Mouse (Mus musculus): ENCODE measurements around the gene Nup133. TPM values are rescaled to one million over a fixed set of nuclear protein-coding genes. Genes with fewer than 3 reads are reported as not detected.

The Nup133 gene
- polyA plus RNA-seq, 1 experiment from 2014 or later, result 8.5 TPM

DNA sequence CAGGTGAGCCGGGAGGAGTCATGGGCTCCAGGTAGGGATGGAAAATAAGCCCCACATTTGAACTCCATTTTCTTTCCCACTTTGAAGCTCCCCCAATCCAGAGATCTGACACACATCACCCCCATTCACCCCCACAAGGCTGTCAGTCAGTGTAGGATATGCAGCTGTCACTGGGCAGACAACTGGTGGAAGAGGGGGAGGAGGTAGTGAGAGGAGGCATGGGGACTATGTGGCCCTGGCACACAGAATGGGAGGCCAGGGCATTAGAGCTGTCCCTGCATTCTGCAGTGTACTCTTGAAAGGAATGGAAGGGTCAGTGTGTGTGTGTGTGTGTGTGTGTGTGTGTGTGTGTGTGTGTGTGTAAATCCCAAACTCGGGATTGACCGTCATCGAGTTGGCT lies 53.8 kb downstream of the Nup133 start:
- H3K27me3 ChIP-seq (replicated peaks; ENCODE audit: control insufficient read depth, insufficient read depth, low read length), result peaks cover 45% of the 10 kb centered on the region
- H3K4me1 ChIP-seq (replicated peaks; ENCODE audit: control insufficient read depth, insufficient read depth, low read length), result no peaks in the 10 kb centered on the region
- H3K9me3 ChIP-seq (ENCODE audit: control insufficient read depth), result no peaks in the 10 kb centered on the region
- no peak for ATAC-seq
- H3K36me3 ChIP-seq (ENCODE audit: control insufficient read depth, insufficient read depth), result no peaks in the 10 kb centered on the region; the same call in 1 of the 2 replicates
- no peak overlapping the region for H3K27ac ChIP-seq (ENCODE audit: low read depth, low read length)
- TF ChIP-seq CTCF (IDR thresholded peaks at IDR 0.05; ENCODE audit: low read depth), result no peak
- WGBS, result 68% methylated on average over 4 of the region's 4 CpGs
- H3K9ac ChIP-seq (ENCODE audit: low read depth, low read length), result no peak overlapping the region
- H3K4me2 ChIP-seq (replicated peaks; ENCODE audit: low read depth), result no peak overlapping the region
- H3K4me3 ChIP-seq (ENCODE audit: low read depth, low read length), result no peak overlapping the region

DNA sequence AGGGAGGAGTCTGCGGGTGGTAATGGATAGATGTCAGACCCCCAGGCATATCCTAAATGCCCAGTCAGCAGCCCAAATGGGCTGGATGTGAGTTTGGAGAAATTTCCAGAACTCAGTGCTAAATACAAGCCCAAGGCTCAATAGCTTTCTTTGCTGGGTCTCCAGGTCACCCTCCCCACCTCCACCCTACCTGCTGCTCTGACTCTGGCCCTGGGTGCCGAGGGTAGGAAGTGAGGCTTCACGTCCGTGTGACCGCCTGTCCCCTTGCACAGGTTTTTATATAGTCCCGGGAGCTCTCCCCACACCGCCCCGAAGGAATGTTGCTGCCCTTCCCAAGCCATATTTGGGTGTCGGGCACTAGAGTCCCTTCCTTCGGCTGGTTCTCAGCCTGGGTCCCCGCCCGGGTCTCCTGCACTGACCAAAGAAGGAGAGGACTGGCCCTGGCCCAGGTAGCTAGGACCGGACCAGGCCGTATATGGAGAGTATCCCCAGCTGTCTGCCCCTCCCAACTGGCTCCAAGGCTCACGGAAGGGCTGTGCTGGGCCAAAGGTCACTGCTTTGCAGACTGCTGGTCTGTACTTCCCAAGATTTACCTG lies 54.5 kb downstream of the Nup133 start, which contains the start of gene Acta1:
Gene Acta1, minus strand, starts transcription at position 250 of the 596 bp plus-strand sequence.
- Histone ChIP-seq H3K27ac (ENCODE audit: low read depth, low read length) (no peak within 1 kb of the TSS), H3K9ac (ENCODE audit: low read depth, low read length) (no peak within 1 kb of the TSS), H3K4me3 (ENCODE audit: low read depth, low read length) (no peak within 1 kb of the TSS), H3K4me1 (replicated peaks; ENCODE audit: control insufficient read depth, insufficient read depth, low read length) (no peaks in the 10 kb centered on the region), H3K4me2 (replicated peaks; ENCODE audit: low read depth) (peak within 1 kb of the TSS; percentile 46), H3K36me3 (ENCODE audit: control insufficient read depth, insufficient read depth) (no peaks in the 10 kb centered on the region), H3K9me3 (ENCODE audit: control insufficient read depth) (no peaks in the 10 kb centered on the region), H3K27me3 (replicated peaks; ENCODE audit: control insufficient read depth, insufficient read depth, low read length) (peaks cover 51% of the 10 kb centered on the region)
- no peak for ATAC-seq
- 9% methylated on average over 15 of the region's 15 CpGs for WGBS
- no peak for TF ChIP-seq CTCF (IDR thresholded peaks at IDR 0.05; ENCODE audit: low read depth)

DNA sequence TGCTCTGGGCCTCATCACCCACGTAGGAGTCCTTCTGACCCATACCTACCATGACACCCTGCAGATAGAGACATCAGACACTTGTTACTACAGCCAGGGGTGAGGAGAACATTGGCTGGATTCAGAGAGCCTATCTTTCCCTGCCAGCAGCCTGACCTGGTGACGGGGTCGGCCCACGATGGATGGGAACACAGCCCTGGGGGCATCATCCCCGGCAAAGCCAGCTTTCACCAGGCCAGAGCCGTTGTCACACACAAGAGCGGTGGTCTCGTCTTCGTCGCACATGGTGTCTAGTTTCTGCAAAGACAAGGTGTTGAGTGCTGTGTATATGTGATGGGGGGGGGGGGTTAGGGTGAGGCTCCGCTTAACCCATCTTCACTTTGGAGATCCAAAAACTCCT lies 55.7 kb downstream of the Nup133 start:
- H3K4me3 ChIP-seq (ENCODE audit: low read depth, low read length), result no peak overlapping the region
- H3K4me2 ChIP-seq (replicated peaks; ENCODE audit: low read depth), result no peak overlapping the region
- H3K9me3 ChIP-seq (ENCODE audit: control insufficient read depth), result no peaks in the 10 kb centered on the region
- no peak overlapping the region for H3K9ac ChIP-seq (ENCODE audit: low read depth, low read length)
- 80% methylated on average over 11 of the region's 11 CpGs for WGBS
- H3K36me3 ChIP-seq (ENCODE audit: control insufficient read depth, insufficient read depth), result no peaks in the 10 kb centered on the region
- no peak overlapping the region for H3K27ac ChIP-seq (ENCODE audit: low read depth, low read length)
- ATAC-seq, result no peak
- H3K27me3 ChIP-seq (replicated peaks; ENCODE audit: control insufficient read depth, insufficient read depth, low read length), result peaks cover 51% of the 10 kb centered on the region
- no peaks in the 10 kb centered on the region for H3K4me1 ChIP-seq (replicated peaks; ENCODE audit: control insufficient read depth, insufficient read depth, low read length)
- TF ChIP-seq CTCF (IDR thresholded peaks at IDR 0.05; ENCODE audit: low read depth), result no peak

DNA sequence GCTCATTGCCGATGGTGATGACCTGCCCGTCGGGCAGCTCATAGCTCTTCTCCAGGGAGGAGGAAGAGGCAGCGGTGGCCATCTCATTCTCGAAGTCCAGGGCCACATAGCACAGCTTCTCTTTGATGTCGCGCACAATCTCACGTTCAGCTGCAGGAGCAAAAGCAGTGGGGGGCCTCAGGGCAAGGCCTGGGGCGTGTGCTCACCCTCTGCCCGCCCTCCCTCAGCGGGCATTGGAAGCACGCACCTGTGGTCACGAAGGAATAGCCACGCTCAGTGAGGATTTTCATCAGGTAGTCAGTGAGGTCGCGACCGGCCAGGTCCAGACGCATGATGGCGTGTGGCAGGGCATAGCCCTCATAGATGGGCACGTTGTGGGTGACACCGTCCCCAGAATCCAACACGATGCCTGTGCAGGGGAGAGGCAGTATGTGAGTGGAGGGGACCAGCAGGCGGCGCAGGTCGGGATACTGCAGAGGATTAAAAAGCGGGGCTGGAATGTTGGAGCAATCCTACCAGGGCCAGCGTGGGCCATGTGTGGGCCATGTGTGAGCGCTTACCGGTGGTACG lies 56.4 kb downstream of the Nup133 start:
- Histone ChIP-seq H3K4me3 (ENCODE audit: low read depth, low read length) (no peak overlapping the region; the same call in 1 of the 2 replicates), H3K4me2 (replicated peaks; ENCODE audit: low read depth) (0 out of 2 replicates have a peak overlapping the region, but pooled peaks have one; percentile 9), H3K9me3 (ENCODE audit: control insufficient read depth) (no peaks in the 10 kb centered on the region), H3K36me3 (ENCODE audit: control insufficient read depth, insufficient read depth) (no peaks in the 10 kb centered on the region), H3K4me1 (replicated peaks; ENCODE audit: control insufficient read depth, insufficient read depth, low read length) (no peaks in the 10 kb centered on the region), H3K27me3 (replicated peaks; ENCODE audit: control insufficient read depth, insufficient read depth, low read length) (peaks cover 51% of the 10 kb centered on the region), H3K27ac (ENCODE audit: low read depth, low read length) (no peak overlapping the region), H3K9ac (ENCODE audit: low read depth, low read length) (no peak overlapping the region)
- peak; percentile 24 for TF ChIP-seq CTCF (IDR thresholded peaks at IDR 0.05; ENCODE audit: low read depth)
- no peak for ATAC-seq
- 13% methylated on average over 30 of the region's 30 CpGs for WGBS

DNA sequence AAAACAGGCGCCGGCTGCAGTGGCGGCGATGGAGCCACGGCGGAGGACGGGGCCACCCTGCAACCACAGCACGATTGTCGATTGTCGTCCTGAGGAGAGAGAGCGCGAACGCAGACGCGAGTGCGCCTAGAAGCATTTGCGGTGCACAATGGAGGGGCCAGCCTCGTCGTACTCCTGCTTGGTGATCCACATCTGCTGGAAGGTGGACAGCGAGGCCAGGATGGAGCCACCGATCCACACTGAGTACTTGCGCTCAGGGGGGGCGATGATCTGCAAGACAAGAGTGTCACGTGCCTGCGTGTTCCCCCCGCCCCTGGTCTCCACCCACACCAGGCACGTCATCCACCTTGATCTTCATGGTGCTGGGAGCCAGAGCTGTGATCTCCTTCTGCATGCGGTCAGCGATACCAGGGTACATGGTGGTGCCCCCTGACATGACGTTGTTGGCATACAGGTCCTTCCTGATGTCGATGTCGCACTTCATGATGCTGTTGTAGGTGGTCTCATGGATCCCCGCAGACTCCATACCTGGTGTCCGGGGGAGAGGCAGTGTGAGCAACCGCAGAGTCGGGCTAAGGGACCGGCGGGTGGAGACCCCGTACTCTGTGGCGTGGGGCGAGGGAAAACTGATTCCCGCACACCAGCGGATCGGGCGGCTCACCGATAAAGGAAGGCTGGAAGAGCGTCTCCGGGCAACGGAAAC lies 57.0 kb downstream of the Nup133 start:
- Histone ChIP-seq H3K9ac (ENCODE audit: low read depth, low read length) (no peak overlapping the region), H3K4me2 (replicated peaks; ENCODE audit: low read depth) (peak overlapping the region; percentile 45), H3K4me1 (replicated peaks; ENCODE audit: control insufficient read depth, insufficient read depth, low read length) (no peaks in the 10 kb centered on the region), H3K27me3 (replicated peaks; ENCODE audit: control insufficient read depth, insufficient read depth, low read length) (peaks cover 51% of the 10 kb centered on the region), H3K36me3 (ENCODE audit: control insufficient read depth, insufficient read depth) (no peaks in the 10 kb centered on the region), H3K4me3 (ENCODE audit: low read depth, low read length) (peak overlapping the region; percentile 25), H3K27ac (ENCODE audit: low read depth, low read length) (no peak overlapping the region), H3K9me3 (ENCODE audit: control insufficient read depth) (no peaks in the 10 kb centered on the region)
- 3% methylated on average over 49 of the region's 49 CpGs for WGBS
- no peak for TF ChIP-seq CTCF (IDR thresholded peaks at IDR 0.05; ENCODE audit: low read depth)
- no peak for ATAC-seq

DNA sequence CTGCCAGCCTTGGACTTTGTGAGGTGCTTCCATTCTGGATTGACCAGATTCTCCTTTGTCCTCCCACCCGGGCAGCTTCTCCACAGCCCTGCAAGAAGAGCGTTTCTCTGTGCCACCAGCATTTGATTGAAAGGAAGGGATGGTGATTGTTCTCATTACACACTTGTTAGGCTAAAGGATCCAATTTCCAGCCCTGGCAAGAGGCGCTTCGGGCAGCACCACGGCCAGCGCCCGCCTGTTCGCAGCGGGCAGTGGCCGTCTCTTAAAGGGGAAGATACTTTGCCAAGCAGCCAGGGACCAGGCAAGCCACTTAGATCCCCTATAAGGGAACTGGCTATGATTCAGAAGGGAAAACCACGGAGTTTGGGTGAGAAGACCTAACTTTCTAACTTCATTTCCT lies 57.8 kb downstream of the Nup133 start:
- H3K27me3 ChIP-seq (replicated peaks; ENCODE audit: control insufficient read depth, insufficient read depth, low read length), result peaks cover 51% of the 10 kb centered on the region
- H3K36me3 ChIP-seq (ENCODE audit: control insufficient read depth, insufficient read depth), result no peaks in the 10 kb centered on the region
- no peak overlapping the region for H3K9ac ChIP-seq (ENCODE audit: low read depth, low read length)
- no peak overlapping the region for H3K27ac ChIP-seq (ENCODE audit: low read depth, low read length)
- H3K9me3 ChIP-seq (ENCODE audit: control insufficient read depth), result no peaks in the 10 kb centered on the region
- ATAC-seq, result no peak
- peak overlapping the region; percentile 45 for H3K4me2 ChIP-seq (replicated peaks; ENCODE audit: low read depth)
- 2% methylated on average over 11 of the region's 11 CpGs for whole genome bisulfite sequencing
- TF ChIP-seq CTCF (IDR thresholded peaks at IDR 0.05; ENCODE audit: low read depth), result no peak
- H3K4me3 ChIP-seq (ENCODE audit: low read depth, low read length), result peak overlapping the region; percentile 25; the same call in 1 of the 2 replicates
- no peaks in the 10 kb centered on the region for H3K4me1 ChIP-seq (replicated peaks; ENCODE audit: control insufficient read depth, insufficient read depth, low read length)

Data from intestine, postnatal 0 days (tissue).